Comparison of ENCODE assay signal across 23 mouse cellular contexts in genomic region chr13:81838948-81839347, GRCm38 (mm10). TPM values are rescaled to one million over a fixed set of nuclear protein-coding genes. Genes with fewer than 3 reads are reported as not detected.
DNase-seq lines count a peak whose midpoint lies in the region; ATAC-seq and TF ChIP-seq lines count a peak whose summit lies in the region.
"Had no signal": no experiment of that assay in that cellular context is flagged by ENCODE, and none has a peak within 500 bp of the region (broad histone marks: within the 10 kb centered on the region; RNA-seq: fewer than 3 reads in every experiment).

No protein-coding gene starts in this region.

- no peak for TF ChIP-seq RAD21 in CH12.LX (IDR thresholded peaks at IDR 0.05; ENCODE audit: low read depth, low read length)

- TF ChIP-seq CTCF in midbrain, postnatal 0 days (IDR thresholded peaks at IDR 0.05) = no peak
- TF ChIP-seq CTCF in CH12.LX (conservative IDR thresholded peaks at IDR 0.05 in 1 of 2, IDR thresholded peaks at IDR 0.05 in 1 of 2; ENCODE audit: low read depth in 2 of 2, low read length in 2 of 2) = no peak

- no peak overlapping the region for H3K9ac ChIP-seq in midbrain, embryonic 11.5 days (ENCODE audit: low read length)
- no peak overlapping the region for H3K9ac ChIP-seq in midbrain, postnatal 0 days (replicated peaks; ENCODE audit: low read length, poor library complexity, severe bottlenecking)
- no peak overlapping the region for H3K9ac ChIP-seq in CH12.LX (ENCODE audit: insufficient read depth, low read depth)

- TF ChIP-seq POLR2A in CH12.LX (IDR thresholded peaks at IDR 0.05; ENCODE audit: low read depth, low read length) = no peak

- no peak overlapping the region for H3K4me3 ChIP-seq in midbrain, embryonic 11.5 days (ENCODE audit: low read depth, low read length)
- H3K4me3 ChIP-seq in midbrain, postnatal 0 days (ENCODE audit: low read depth, low read length) = no peak overlapping the region
- no peak overlapping the region for H3K4me3 ChIP-seq in CH12.LX (replicated peaks in 1 of 3; ENCODE audit: low read depth in 2 of 3, low read length in 2 of 3, poor library complexity in 1 of 3)

- dilution Hi-C loops in CH12.LX (cut with MboI; ENCODE audit: extremely low pct_ligation_motif_present, extremely low pct_unique_long_range_greater_than_20kb, low sequenced_read_pairs) = no loop called here

- no peaks in the 10 kb centered on the region for H3K79me2 ChIP-seq in CH12.LX (replicated peaks; ENCODE audit: control insufficient read depth, extremely low read depth, insufficient read depth, poor library complexity, severe bottlenecking)

- no peaks in the 10 kb centered on the region for H3K27me3 ChIP-seq in midbrain, embryonic 11.5 days (ENCODE audit: control insufficient read depth, insufficient read depth, low read length)
- H3K27me3 ChIP-seq in midbrain, postnatal 0 days (ENCODE audit: insufficient read depth, low read length) = no peaks in the 10 kb centered on the region
- H3K27me3 ChIP-seq in CH12.LX (replicated peaks) = no peaks in the 10 kb centered on the region

- no peaks in the 10 kb centered on the region for H3K9me3 ChIP-seq in midbrain, embryonic 11.5 days (ENCODE audit: control insufficient read depth, low read length)
- no peaks in the 10 kb centered on the region for H3K9me3 ChIP-seq in midbrain, postnatal 0 days (ENCODE audit: low read length)
- H3K9me3 ChIP-seq in CH12.LX (replicated peaks; ENCODE audit: low read length) = no peaks in the 10 kb centered on the region
- H3K9me3 ChIP-seq: G1E had no signal

- peak; percentile 56 for TF ChIP-seq EP300 in CH12.LX (IDR thresholded peaks at IDR 0.05; ENCODE audit: low read length)

- peak; percentile 68 for DNase-seq in midbrain, embryonic 11.5 days (ENCODE audit: low spot score, missing footprints)
- no peak for DNase-seq in midbrain, postnatal 0 days (ENCODE audit: low spot score)
- DNase-seq in A20 (ENCODE audit: low read depth, low spot score) = peak; percentile 51
- DNase-seq in CH12.LX (ENCODE audit: extremely low read depth) = peak; percentile 11
- DNase-seq in spleen, adult 18-20 months = no peak
- DNase-seq: adrenal gland, adult 2 months; adrenal gland, adult 8-10 months; adrenal gland, postnatal 10 days; adrenal gland, postnatal 14 days; adrenal gland, postnatal 25 days; adrenal gland, postnatal 36 days; B cell, adult 2 months; cerebellum, adult 11 months; cerebellum, adult 11-12 months; cerebellum, adult 18-20 months; cerebellum, adult 2 months; cerebellum, adult 8-10 months; cerebellum, adult 9-10 months had no signal

- no peaks in the 10 kb centered on the region for H3K36me3 ChIP-seq in midbrain, embryonic 11.5 days (ENCODE audit: control insufficient read depth, insufficient read depth, low read length)
- H3K36me3 ChIP-seq in midbrain, postnatal 0 days (ENCODE audit: insufficient read depth, low read length) = no peaks in the 10 kb centered on the region
- no peaks in the 10 kb centered on the region for H3K36me3 ChIP-seq in CH12.LX (replicated peaks in 1 of 2; ENCODE audit: control insufficient read depth in 1 of 2, insufficient read depth in 1 of 2, low read length in 1 of 2)
- H3K36me3 ChIP-seq: G1E had no signal

- no peak overlapping the region for H3K27ac ChIP-seq in midbrain, embryonic 11.5 days (ENCODE audit: low read depth, low read length)
- no peak overlapping the region for H3K27ac ChIP-seq in midbrain, postnatal 0 days (ENCODE audit: low read depth, low read length)
- no peak overlapping the region for H3K27ac ChIP-seq in CH12.LX (ENCODE audit: insufficient read depth, low read depth)

- in situ Hi-C loops in CH12.LX (cut with MboI; ENCODE audit: low pct_ligation_motif_present, low pct_unique_long_range_greater_than_20kb, low sequenced_read_pairs) = no loop called here

- no peak overlapping the region for H3K4me2 ChIP-seq in midbrain, embryonic 11.5 days
- H3K4me2 ChIP-seq in midbrain, postnatal 0 days (ENCODE audit: low read depth, low read length, poor library complexity, severe bottlenecking) = no peak overlapping the region
- no peak overlapping the region for H3K4me2 ChIP-seq in CH12.LX (ENCODE audit: insufficient read depth, low read depth, poor library complexity, severe bottlenecking)

- H3K4me1 ChIP-seq in midbrain, embryonic 11.5 days (ENCODE audit: control insufficient read depth, insufficient read depth, low read length) = no peaks in the 10 kb centered on the region
- H3K4me1 ChIP-seq in midbrain, postnatal 0 days (ENCODE audit: insufficient read depth, low read length) = no peaks in the 10 kb centered on the region
- H3K4me1 ChIP-seq in CH12.LX (ENCODE audit: control insufficient read depth in 1 of 2, insufficient read depth in 2 of 2) = peaks cover 11 to 19% of the 10 kb centered on the region in 2 experiments; a peak in 3 of 4 replicates

- ATAC-seq in midbrain, embryonic 11.5 days (ENCODE audit: low FRiP score) = no peak
- no peak for ATAC-seq in midbrain, postnatal 0 days (ENCODE audit: low FRiP score)
- ATAC-seq in cerebellum, adult (ENCODE audit: insufficient number of reproducible peaks, low FRiP score, low TSS enrichment) = no peak
- ATAC-seq: activated CD4-positive, CD25-positive, alpha-beta regulatory T cell, adult 4 months; CD4-positive, CD25-positive, alpha-beta regulatory T cell, adult 4 months; Patski had no signal

TF ChIP-seq in CH12.LX, 34 proteins besides CTCF, POLR2A, EP300 and RAD21:
- no peak for TF ChIP-seq ZMIZ1 (IDR thresholded peaks at IDR 0.05; ENCODE audit: low read depth, low read length)
- TF ChIP-seq IRF4 (IDR thresholded peaks at IDR 0.05; ENCODE audit: low read depth, low read length) = peak; percentile 58; the same call in 1 of the 2 replicates
- no peak for TF ChIP-seq GABPA (IDR thresholded peaks at IDR 0.05; ENCODE audit: insufficient replicate concordance, low read depth, low read length)
- no peak for TF ChIP-seq MXI1 (IDR thresholded peaks at IDR 0.05; ENCODE audit: low read depth, low read length)
- 0 out of 2 replicates have a peak, but pooled peaks have one; percentile 9 for TF ChIP-seq JUND (conservative IDR thresholded peaks at IDR 0.05; ENCODE audit: low read depth, low read length)
TF ChIP-seq in CH12.LX: peak in this region for 2.

RNA-seq across cellular contexts. Expression of gene Cetn3, which starts 56.1 kb away (rescaled TPM):
- polyA plus RNA-seq in midbrain, embryonic 11.5 days (2014; fragmentation: Nextera tagmentation; extraction: Ambion mirVana) = 279 and 302 TPM in 2 replicates
- 58.3 and 92.6 TPM in 2 replicates for total RNA-seq in midbrain, postnatal 0 days (2014; rRNA removed)
- polyA plus RNA-seq in midbrain, postnatal 0 days (2015; fragmentation: Nextera tagmentation; extraction: Ambion mirVana) = 322 and 326 TPM in 2 replicates
- 55.6 and 70.0 TPM in 2 replicates for total RNA-seq in CH12.LX (2012; rRNA removed)
- 158 and 198 TPM in 2 replicates for total RNA-seq in CH12.LX (2014; rRNA removed)
- polyA plus RNA-seq in CH12.LX (2012; ENCODE audit: insufficient read length, low read depth) = 211 and 239 TPM in 2 replicates

Comparison
In these comparisons a context has a peak if more than half of its experiments do, and no peak if none do; other contexts are left out.
1. DNase-seq: peak in midbrain, embryonic 11.5 days (single experiment), A20 (single experiment) and CH12.LX (single experiment); none in midbrain, postnatal 0 days (single experiment) and spleen, adult 18-20 months (0 of 2).